In genomic region chr11:31169161-31170051, GRCm38 (mm10) we compare ENCODE assay signal across 8 mouse cellular contexts. TPM values are rescaled to one million over a fixed set of nuclear protein-coding genes. Genes with fewer than 3 reads are reported as not detected.
DNase-seq lines count a peak whose midpoint lies in the region; ATAC-seq and TF ChIP-seq lines count a peak whose summit lies in the region.

No protein-coding gene starts in this region.

- no peak overlapping the region for H3K27ac ChIP-seq in forebrain, postnatal 0 days (ENCODE audit: low read depth, low read length)
- no peak overlapping the region for H3K27ac ChIP-seq in kidney, embryonic 15.5 days
- peak overlapping the region; percentile 76 for H3K27ac ChIP-seq in stomach, embryonic 16.5 days (ENCODE audit: low read length)

- 1% methylated on average over 21 of the region's 21 CpGs for WGBS in forebrain, postnatal 0 days
- WGBS in kidney, embryonic 15.5 days: 5% methylated on average over 21 of the region's 21 CpGs
- WGBS in stomach, embryonic 16.5 days: 5% methylated on average over 20 of the region's 21 CpGs

- no peaks in the 10 kb centered on the region for H3K4me1 ChIP-seq in forebrain, postnatal 0 days (ENCODE audit: insufficient read depth)
- H3K4me1 ChIP-seq in kidney, embryonic 15.5 days: 0 out of 2 replicates have a peak, but pooled peaks cover 10% of the 10 kb centered on the region
- peaks cover 14% of the 10 kb centered on the region; the same call in 1 of the 2 replicates for H3K4me1 ChIP-seq in stomach, embryonic 16.5 days (ENCODE audit: control insufficient read depth, insufficient read depth, low read length)

- DNase-seq in ovary, postnatal 36 days (ENCODE audit: low spot score): peak; percentile 10
- DNase-seq in ovary, postnatal 14 days (ENCODE audit: low spot score): no peak
- DNase-seq in cerebellum, adult 9-10 months: peak; percentile 24
- peak; percentile 51 for DNase-seq in forebrain, postnatal 0 days
- DNase-seq in lung, postnatal 10 days: peak; percentile 5
- DNase-seq in gastrocnemius, postnatal 14 days: no peak

- ATAC-seq in forebrain, postnatal 0 days: peak; percentile 94
- peak; percentile 84 for ATAC-seq in kidney, embryonic 15.5 days (replicated peaks; ENCODE audit: low FRiP score)
- peak; percentile 86 for ATAC-seq in stomach, embryonic 16.5 days (ENCODE audit: insufficient read depth, low FRiP score)

- no peaks in the 10 kb centered on the region for H3K9me3 ChIP-seq in forebrain, postnatal 0 days (ENCODE audit: low read length)
- no peaks in the 10 kb centered on the region for H3K9me3 ChIP-seq in kidney, embryonic 15.5 days (replicated peaks)
- no peaks in the 10 kb centered on the region for H3K9me3 ChIP-seq in stomach, embryonic 16.5 days (replicated peaks; ENCODE audit: control insufficient read depth, low read length)

- TF ChIP-seq CTCF in forebrain, postnatal 0 days (IDR thresholded peaks at IDR 0.05; ENCODE audit: low read depth): no peak

- no peaks in the 10 kb centered on the region for H3K36me3 ChIP-seq in forebrain, postnatal 0 days (ENCODE audit: insufficient read depth)
- H3K36me3 ChIP-seq in kidney, embryonic 15.5 days: no peaks in the 10 kb centered on the region
- no peaks in the 10 kb centered on the region for H3K36me3 ChIP-seq in stomach, embryonic 16.5 days (ENCODE audit: control insufficient read depth, insufficient read depth, low read length)

- no peaks in the 10 kb centered on the region for H3K27me3 ChIP-seq in forebrain, postnatal 0 days (ENCODE audit: insufficient read depth, low read length)
- no peaks in the 10 kb centered on the region for H3K27me3 ChIP-seq in kidney, embryonic 15.5 days
- no peaks in the 10 kb centered on the region for H3K27me3 ChIP-seq in stomach, embryonic 16.5 days (ENCODE audit: control insufficient read depth, insufficient read depth, low read length)

- H3K4me2 ChIP-seq in forebrain, postnatal 0 days (ENCODE audit: low read depth): peak overlapping the region; percentile 54
- peak overlapping the region; percentile 67 for H3K4me2 ChIP-seq in kidney, embryonic 15.5 days
- peak overlapping the region; percentile 61 for H3K4me2 ChIP-seq in stomach, embryonic 16.5 days (ENCODE audit: low read depth, low read length)

- intact Hi-C loops in gastrocnemius, postnatal 14 days (cut with DNase I; ENCODE audit: low total_unique reads): no loop called here

- peak overlapping the region; percentile 43; the same call in 1 of the 2 replicates for H3K9ac ChIP-seq in forebrain, postnatal 0 days
- no peak overlapping the region for H3K9ac ChIP-seq in kidney, embryonic 15.5 days
- H3K9ac ChIP-seq in stomach, embryonic 16.5 days (ENCODE audit: low read length): peak overlapping the region; percentile 48; the same call in 1 of the 2 replicates

- H3K4me3 ChIP-seq in forebrain, postnatal 0 days (ENCODE audit: low read depth, low read length): peak overlapping the region; percentile 35
- H3K4me3 ChIP-seq in kidney, embryonic 15.5 days (replicated peaks): peak overlapping the region; percentile 44
- peak overlapping the region; percentile 50 for H3K4me3 ChIP-seq in stomach, embryonic 16.5 days (replicated peaks; ENCODE audit: low read length)

RNA-seq across cellular contexts. Expression of gene Gm17332, which starts 12.9 kb away (rescaled TPM):
- not detected in 2 replicates for total RNA-seq in forebrain, postnatal 0 days (2014; rRNA removed)
- polyA plus RNA-seq in forebrain, postnatal 0 days (2015; fragmentation: Nextera tagmentation; extraction: Ambion mirVana): not detected in 2 replicates
- not detected in 2 replicates for polyA plus RNA-seq in kidney, embryonic 15.5 days (2015; fragmentation: Nextera tagmentation; extraction: Ambion mirVana)
- not detected in 2 replicates for polyA plus RNA-seq in stomach, embryonic 16.5 days (2015; fragmentation: Nextera tagmentation; extraction: Ambion mirVana)
- not detected for total RNA-seq in gastrocnemius, postnatal 14 days (2021)

Comparison
In these comparisons a context has a peak if more than half of its experiments do, and no peak if none do; other contexts are left out.
1. DNase-seq: peak in ovary, postnatal 36 days (single experiment), cerebellum, adult 9-10 months (single experiment), forebrain, postnatal 0 days (single experiment) and lung, postnatal 10 days (single experiment); none in ovary, postnatal 14 days (single experiment) and gastrocnemius, postnatal 14 days (single experiment).
2. Peak in every context shown above with its lines, with median percentiles within 50 percentile points of each other: ATAC-seq, H3K4me2 ChIP-seq and H3K4me3 ChIP-seq.